In the genomic region with DNA sequence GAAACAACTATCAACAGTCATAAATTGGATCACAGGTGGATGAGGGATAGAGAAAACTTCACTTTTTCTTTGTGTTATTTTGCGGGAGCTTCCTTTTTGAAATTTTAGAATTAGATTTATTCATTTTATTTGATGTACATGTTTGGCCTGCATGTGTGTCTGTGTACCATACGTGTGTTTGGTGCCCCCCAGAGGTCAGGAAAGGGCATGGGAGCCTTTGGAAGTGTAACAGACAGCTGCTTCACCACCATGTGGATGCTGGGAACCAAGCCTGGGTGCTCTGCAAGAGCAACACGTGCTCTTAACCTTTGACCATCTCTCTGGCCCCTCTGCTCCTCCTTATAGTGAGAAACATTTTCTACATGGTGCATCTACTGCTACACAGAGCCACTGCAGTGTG, we compare ENCODE assay signal across 18 mouse cellular contexts. TPM values are rescaled to one million over a fixed set of nuclear protein-coding genes. Genes with fewer than 3 reads are reported as not detected.
DNase-seq lines count a peak whose midpoint lies in the region; ATAC-seq and TF ChIP-seq lines count a peak whose summit lies in the region.
"Had no signal": no experiment of that assay in that cellular context is flagged by ENCODE, and none has a peak within 500 bp of the region (broad histone marks: within the 10 kb centered on the region; RNA-seq: fewer than 3 reads in every experiment).

No protein-coding gene starts in this region.

- no peak overlapping the region for H3K9ac ChIP-seq in liver, embryonic 14.5 days (replicated peaks)
- H3K9ac ChIP-seq in liver, embryonic 12.5 days = no peak overlapping the region
- no peak overlapping the region for H3K9ac ChIP-seq in hindbrain, embryonic 16.5 days (ENCODE audit: low read depth, low read length)
- H3K9ac ChIP-seq: hindbrain, embryonic 13.5 days; lung, embryonic 15.5 days had no signal

- no peaks in the 10 kb centered on the region for H3K36me3 ChIP-seq in liver, embryonic 14.5 days (replicated peaks; ENCODE audit: control insufficient read depth, insufficient read depth, low read depth)
- H3K36me3 ChIP-seq in liver, embryonic 12.5 days = 0 out of 2 replicates have a peak, but pooled peaks cover 4% of the 10 kb centered on the region
- H3K36me3 ChIP-seq in hindbrain, embryonic 16.5 days (ENCODE audit: control insufficient read depth, insufficient read depth, low read length) = peaks cover 12% of the 10 kb centered on the region; the same call in 1 of the 2 replicates

- no peak for TF ChIP-seq POLR2A in bone marrow, adult 2 months (IDR thresholded peaks at IDR 0.05; ENCODE audit: borderline replicate concordance, control insufficient read depth, low read depth, low read length)

- ATAC-seq in liver, embryonic 14.5 days (ENCODE audit: insufficient read depth) = no peak
- ATAC-seq in liver, embryonic 12.5 days = no peak
- no peak for ATAC-seq in hindbrain, embryonic 16.5 days
- ATAC-seq: activated CD4-positive, CD25-positive, alpha-beta regulatory T cell, adult 4 months; forebrain, embryonic 16.5 days had no signal

- no peak overlapping the region for H3K4me2 ChIP-seq in liver, embryonic 14.5 days (ENCODE audit: low read depth)
- H3K4me2 ChIP-seq in liver, embryonic 12.5 days = no peak overlapping the region
- H3K4me2 ChIP-seq in hindbrain, embryonic 16.5 days (ENCODE audit: low read length) = no peak overlapping the region
- H3K4me2 ChIP-seq: hindbrain, embryonic 13.5 days; lung, embryonic 15.5 days had no signal

- H3K27me3 ChIP-seq in liver, embryonic 14.5 days (ENCODE audit: control insufficient read depth, insufficient read depth, low read length) = no peaks in the 10 kb centered on the region
- H3K27me3 ChIP-seq in liver, embryonic 12.5 days (replicated peaks) = no peaks in the 10 kb centered on the region
- no peaks in the 10 kb centered on the region for H3K27me3 ChIP-seq in hindbrain, embryonic 16.5 days (replicated peaks; ENCODE audit: control insufficient read depth, insufficient read depth, low read length)
- H3K27me3 ChIP-seq: hindbrain, embryonic 13.5 days; lung, embryonic 15.5 days had no signal

- no peak for TF ChIP-seq EP300 in liver, embryonic 14.5 days (IDR thresholded peaks at IDR 0.05; ENCODE audit: low read depth)

- H3K4me3 ChIP-seq in liver, embryonic 14.5 days (ENCODE audit: insufficient read depth in 1 of 2, low read depth in 2 of 2, low read length in 2 of 2) = no peak overlapping the region
- no peak overlapping the region for H3K4me3 ChIP-seq in liver, embryonic 12.5 days
- no peak overlapping the region for H3K4me3 ChIP-seq in bone marrow, adult 2 months (replicated peaks; ENCODE audit: control insufficient read depth, low read depth, low read length)
- H3K4me3 ChIP-seq in hindbrain, embryonic 16.5 days (ENCODE audit: low read length) = no peak overlapping the region
- H3K4me3 ChIP-seq: hindbrain, embryonic 13.5 days; limb, embryonic 10.5 days; lung, embryonic 15.5 days had no signal

- no peaks in the 10 kb centered on the region for H3K9me3 ChIP-seq in liver, embryonic 14.5 days (ENCODE audit: control insufficient read depth, low read length)
- H3K9me3 ChIP-seq in liver, embryonic 12.5 days (replicated peaks) = no peaks in the 10 kb centered on the region
- no peaks in the 10 kb centered on the region for H3K9me3 ChIP-seq in hindbrain, embryonic 16.5 days (ENCODE audit: control insufficient read depth, low read length)
- H3K9me3 ChIP-seq: hindbrain, embryonic 13.5 days; limb, embryonic 10.5 days; lung, embryonic 15.5 days had no signal

- no peak overlapping the region for H3K27ac ChIP-seq in liver, embryonic 14.5 days
- H3K27ac ChIP-seq in liver, embryonic 12.5 days = no peak overlapping the region
- no peak overlapping the region for H3K27ac ChIP-seq in bone marrow, adult 2 months (ENCODE audit: control insufficient read depth, insufficient read depth, low read depth, low read length, poor library complexity)
- no peak overlapping the region for H3K27ac ChIP-seq in hindbrain, embryonic 16.5 days (ENCODE audit: low read depth, low read length)
- H3K27ac ChIP-seq: hindbrain, embryonic 13.5 days; limb, embryonic 10.5 days; lung, embryonic 15.5 days had no signal

- DNase-seq in liver, embryonic 14.5 days (ENCODE audit: low read depth in 3 of 3, low spot score in 3 of 3) = no peak
- DNase-seq in 3T3-L1 (ENCODE audit: low read depth, low spot score) = peak; percentile 23
- DNase-seq in A20 (ENCODE audit: low read depth, low spot score) = peak; percentile 12
- no peak for DNase-seq in adipocyte (ENCODE audit: low spot score)
- DNase-seq: cerebellum, adult 11-12 months; heart, adult 18-20 months; heart, postnatal 10 days; kidney, adult 11 months; kidney, postnatal 36 days had no signal

- TF ChIP-seq CTCF in liver, embryonic 14.5 days (IDR thresholded peaks at IDR 0.05; ENCODE audit: low read depth) = peak; percentile 44
- TF ChIP-seq CTCF in bone marrow, adult 2 months (IDR thresholded peaks at IDR 0.05; ENCODE audit: control insufficient read depth, insufficient read depth, low read length) = peak; percentile 27; the same call in 1 of the 2 replicates

- WGBS in liver, embryonic 14.5 days (ENCODE audit: insufficient replicate concordance) = 38% methylated on average over 3 of the region's 3 CpGs
- WGBS in liver, embryonic 12.5 days (ENCODE audit: insufficient replicate concordance) = 56% methylated on average over 3 of the region's 3 CpGs
- 68% methylated on average over 3 of the region's 3 CpGs for WGBS in bone marrow, adult 2 months
- WGBS in hindbrain, embryonic 16.5 days = 62% methylated on average over 3 of the region's 3 CpGs

- H3K4me1 ChIP-seq in liver, embryonic 14.5 days (replicated peaks; ENCODE audit: control insufficient read depth in 2 of 2, insufficient read depth in 2 of 2, low read length in 1 of 2) = 0 out of 4 replicates have a peak, but pooled peaks cover 0 to 2% of the 10 kb centered on the region in 2 experiments
- peaks cover 3% of the 10 kb centered on the region; the same call in 1 of the 2 replicates for H3K4me1 ChIP-seq in liver, embryonic 12.5 days
- no peaks in the 10 kb centered on the region for H3K4me1 ChIP-seq in bone marrow, adult 2 months (ENCODE audit: control insufficient read depth, insufficient read depth, low read length)
- no peaks in the 10 kb centered on the region for H3K4me1 ChIP-seq in hindbrain, embryonic 16.5 days (ENCODE audit: control insufficient read depth, insufficient read depth, low read depth, low read length)
- H3K4me1 ChIP-seq: hindbrain, embryonic 13.5 days; limb, embryonic 10.5 days; lung, embryonic 15.5 days had no signal

RNA-seq across cellular contexts. Expression of gene Eogt, which starts 34.2 kb away (rescaled TPM):
- 1.5 and 1.9 TPM in 2 replicates for polyA plus RNA-seq in liver, embryonic 14.5 days (2012; rRNA removed)
- 1.3 and 1.4 TPM in 2 replicates for polyA plus RNA-seq in liver, embryonic 14.5 days (2014; fragmentation: Nextera tagmentation; extraction: Ambion mirVana)
- 2.9 and 3.7 TPM in 2 replicates for polyA plus RNA-seq in liver, embryonic 12.5 days (2016; fragmentation: Nextera tagmentation; extraction: Ambion mirVana)
- 2.8 and 4.5 TPM in 2 replicates for polyA plus RNA-seq in bone marrow, adult 2 months (2011; ENCODE audit: insufficient read depth, insufficient read length, low replicate concordance, missing spikeins)
- polyA plus RNA-seq in hindbrain, embryonic 16.5 days (2015; fragmentation: Nextera tagmentation; extraction: Ambion mirVana) = 13.8 and 17.7 TPM in 2 replicates

RNA-seq across cellular contexts. Expression of gene Fam19a4, which starts 54.6 kb away (rescaled TPM):
- polyA plus RNA-seq in liver, embryonic 14.5 days (2012; rRNA removed) = not detected in 2 replicates
- polyA plus RNA-seq in liver, embryonic 14.5 days (2014; fragmentation: Nextera tagmentation; extraction: Ambion mirVana) = 0.04 TPM in 1 of 2 replicates, not detected in the other
- polyA plus RNA-seq in liver, embryonic 12.5 days (2016; fragmentation: Nextera tagmentation; extraction: Ambion mirVana) = not detected in 2 replicates
- polyA plus RNA-seq in bone marrow, adult 2 months (2011; ENCODE audit: insufficient read depth, insufficient read length, low replicate concordance, missing spikeins) = not detected in 2 replicates
- polyA plus RNA-seq in hindbrain, embryonic 16.5 days (2015; fragmentation: Nextera tagmentation; extraction: Ambion mirVana) = 3.2 and 3.4 TPM in 2 replicates
- polyA plus RNA-seq: small intestine, adult 2 months had no signal

Comparison
In these comparisons a context has a peak if more than half of its experiments do, and no peak if none do; other contexts are left out.
1. DNase-seq: peak in 3T3-L1 (single experiment) and A20 (single experiment); none in liver, embryonic 14.5 days (0 of 3) and adipocyte (single experiment).